Mouse (Mus musculus) myocyte (in vitro differentiated cells): ENCODE results near the gene Tnfaip8l2. TPM values are rescaled to one million over a fixed set of nuclear protein-coding genes. Genes with fewer than 3 reads are reported as not detected.

Source experiments
- H3K27me3 ChIP-seq: one replicate; pipeline ENCODE4 v1.6.1; 2011; ENCODE audit not compliant: control insufficient read depth, insufficient read depth, insufficient read length
- H3K36me3 ChIP-seq: one replicate; pipeline ENCODE4 v1.6.1; 2011; ENCODE audit not compliant: control insufficient read depth, insufficient read depth
- H3K4me2 ChIP-seq: one replicate; pipeline ENCODE4 v1.6.1; 2011; ENCODE audit warnings: low read depth, control low read depth
- H3K4me3 ChIP-seq: one replicate; pipeline ENCODE4 v1.5.1; 2011; ENCODE audit warnings: mild to moderate bottlenecking, control low read depth, moderate library complexity
- H3K79me2 ChIP-seq: one replicate; pipeline ENCODE4 v1.6.1; 2011; ENCODE audit not compliant: control insufficient read depth, insufficient read depth
- H3ac ChIP-seq: one replicate; pipeline ENCODE4 v1.6.1; 2011; ENCODE audit not compliant: control insufficient read depth, insufficient read length
- E2F4 ChIP-seq: IDR thresholded peaks from one replicate; pipeline ENCODE4 v1.6.1; 2011; ENCODE audit warnings: mild to moderate bottlenecking, control low read depth, moderate library complexity; ENCODE audit not compliant: insufficient read depth
- MAX ChIP-seq: IDR thresholded peaks from one replicate; pipeline ENCODE4 v1.6.1; 2011; ENCODE audit warnings: low read depth, mild to moderate bottlenecking, control low read depth
- MYOD1 ChIP-seq, 3 experiments: IDR thresholded peaks; one replicate each; pipeline ENCODE4 v1.6.1; 2011; ENCODE audit warnings: control low read depth in 2 of 3, low read depth in 2 of 3, mild to moderate bottlenecking in 2 of 3, moderate library complexity in 1 of 3; ENCODE audit not compliant: insufficient read length in 2 of 3, control insufficient read depth in 1 of 3
- MYOG ChIP-seq, 3 experiments: IDR thresholded peaks; one replicate each; pipeline ENCODE4 v1.6.1; 2011; ENCODE audit warnings: control low read depth in 2 of 3, low read depth in 2 of 3, mild to moderate bottlenecking in 2 of 3; ENCODE audit not compliant: insufficient read length in 2 of 3, control insufficient read depth in 1 of 3, insufficient read depth in 1 of 3
- POLR2A ChIP-seq: IDR thresholded peaks from one replicate; pipeline ENCODE4 v1.6.1; 2011; ENCODE audit warnings: low read depth, mild to moderate bottlenecking, control low read depth, moderate library complexity; ENCODE audit not compliant: insufficient read length
- POLR2AphosphoS2 ChIP-seq: IDR thresholded peaks from one replicate; pipeline ENCODE4 v1.6.1; 2011; ENCODE audit warnings: low read depth, control low read depth; ENCODE audit not compliant: insufficient read length
- REST ChIP-seq: IDR thresholded peaks from one replicate; pipeline ENCODE4 v1.6.1; 2011; ENCODE audit warnings: mild to moderate bottlenecking, control low read depth, moderate library complexity; ENCODE audit not compliant: insufficient read depth, insufficient read length
- TCF12 ChIP-seq: IDR thresholded peaks from one replicate; pipeline ENCODE4 v1.6.1; 2011; ENCODE audit warnings: mild to moderate bottlenecking, control low read depth; ENCODE audit not compliant: poor library complexity, insufficient read depth, severe bottlenecking
- TCF3 ChIP-seq: IDR thresholded peaks from one replicate; pipeline ENCODE4 v1.6.1; 2011; ENCODE audit warnings: low read depth, control low read depth; ENCODE audit not compliant: insufficient read length
- USF1 ChIP-seq: IDR thresholded peaks from one replicate; pipeline ENCODE4 v1.6.1; 2011; ENCODE audit warnings: low read depth, mild to moderate bottlenecking, control low read depth, moderate library complexity
- polyA plus RNA-seq: library from polyadenylated mRNA; unstranded; fragments of >200 nt; fragmentation: generic; extraction: Trizol; gene quantifications from one replicate; pipeline ENCODE4 v1.2.1, GENCODE M21; 2012; ENCODE audit warnings: missing spikeins

Tnfaip8l2 gene
- polyA plus RNA-seq, 1 experiment: 0.22 TPM

DNA sequence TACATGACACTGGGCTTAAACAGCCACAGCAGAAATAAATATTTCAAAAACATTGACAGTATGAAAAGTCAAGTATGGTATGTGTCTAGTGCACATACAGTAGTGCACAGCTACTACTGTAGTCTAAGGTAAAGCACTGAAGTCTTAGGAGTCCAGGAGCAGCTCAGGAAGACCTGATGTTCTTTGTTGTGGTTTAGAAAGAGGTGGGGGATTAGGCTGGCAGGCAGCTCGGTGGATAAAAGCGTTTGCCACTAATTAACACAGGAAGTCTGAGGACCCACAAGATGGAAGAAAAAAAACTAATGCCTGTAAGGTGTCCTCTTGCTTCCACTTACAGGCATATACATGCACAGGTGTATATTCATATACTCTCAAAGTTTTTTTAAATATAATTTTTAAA, 41.3 kb downstream of the Tnfaip8l2 start:
- Histone ChIP-seq H3K79me2 (peaks cover 98% of the 10 kb centered on the region), H3K4me2 (no peak overlapping the region), H3K36me3 (peaks cover 11% of the 10 kb centered on the region), H3K27me3 (no peaks in the 10 kb centered on the region), H3ac (no peak overlapping the region), H3K4me3 (no peak overlapping the region)
- TF ChIP-seq TCF12 (no peak), TCF3 (no peak), MAX (no peak), REST (no peak), E2F4 (no peak), USF1 (no peak), MYOG (IDR thresholded peaks at IDR 0.05; ENCODE audit: control insufficient read depth in 1 of 3, insufficient read depth in 1 of 3, insufficient read length in 2 of 3, low read depth in 2 of 3) (no peak), POLR2AphosphoS2 (no peak), MYOD1 (IDR thresholded peaks at IDR 0.05; ENCODE audit: control insufficient read depth in 1 of 3, insufficient read length in 2 of 3, low read depth in 2 of 3) (no peak), POLR2A (no peak)

Other genes with a start within 250 kb of the Tnfaip8l2 start
- gene Selenbp1, start 209.3 kb downstream of the Tnfaip8l2 start, polyA plus RNA-seq: 0.44 TPM
- 3.5 TPM for gene Rfx5, start 188.3 kb downstream of the Tnfaip8l2 start, polyA plus RNA-seq
- gene Pi4kb, start 167.6 kb downstream of the Tnfaip8l2 start, polyA plus RNA-seq: 44.9 TPM
- 11.5 TPM for gene Zfp687, start 126.9 kb downstream of the Tnfaip8l2 start, polyA plus RNA-seq
- gene Psmd4, start 99.7 kb downstream of the Tnfaip8l2 start, polyA plus RNA-seq: 338 TPM
- 27.3 TPM for gene Pip5k1a, start 35.4 kb downstream of the Tnfaip8l2 start, polyA plus RNA-seq
- gene Vps72, start 31.3 kb downstream of the Tnfaip8l2 start, polyA plus RNA-seq: 85.6 TPM
- gene Tmod4, start 17.9 kb downstream of the Tnfaip8l2 start, polyA plus RNA-seq: 2.5 TPM
- 30.6 TPM for gene Scnm1, start 8.3 kb downstream of the Tnfaip8l2 start, polyA plus RNA-seq
- gene Lysmd1, start 8.3 kb downstream of the Tnfaip8l2 start, polyA plus RNA-seq: 7.0 TPM
- 29.0 TPM for gene Sema6c, start 18.1 kb upstream of the Tnfaip8l2 start, polyA plus RNA-seq
- gene Gabpb2, start 75.6 kb upstream of the Tnfaip8l2 start, polyA plus RNA-seq: 3.3 TPM
- 61.5 TPM for gene Cdc42se1, start 86.4 kb upstream of the Tnfaip8l2 start, polyA plus RNA-seq
- gene Mllt11, start 89.8 kb upstream of the Tnfaip8l2 start, polyA plus RNA-seq: 51.9 TPM
- gene Gm128, start 99.2 kb upstream of the Tnfaip8l2 start, polyA plus RNA-seq: 0.04 TPM
- gene Bnipl, start 108.8 kb upstream of the Tnfaip8l2 start, polyA plus RNA-seq: 0.31 TPM
- gene Mindy1, start 139.0 kb upstream of the Tnfaip8l2 start, polyA plus RNA-seq: 33.3 TPM
- 43.1 TPM for gene Prune1, start 139.7 kb upstream of the Tnfaip8l2 start, polyA plus RNA-seq
- 1.5 TPM for gene Anxa9, start 164.8 kb upstream of the Tnfaip8l2 start, polyA plus RNA-seq
- gene Cers2, start 172.4 kb upstream of the Tnfaip8l2 start, polyA plus RNA-seq: 116 TPM
- 11.5 TPM for gene Setdb1, start 214.8 kb upstream of the Tnfaip8l2 start, polyA plus RNA-seq